Mouse (Mus musculus): ENCODE data around the gene Cbx3. TPM values are rescaled to one million over a fixed set of nuclear protein-coding genes. Genes with fewer than 3 reads are reported as not detected.

The Cbx3 gene
- polyA plus RNA-seq, 1 experiment from 2014 or later, result 719 TPM

DNA sequence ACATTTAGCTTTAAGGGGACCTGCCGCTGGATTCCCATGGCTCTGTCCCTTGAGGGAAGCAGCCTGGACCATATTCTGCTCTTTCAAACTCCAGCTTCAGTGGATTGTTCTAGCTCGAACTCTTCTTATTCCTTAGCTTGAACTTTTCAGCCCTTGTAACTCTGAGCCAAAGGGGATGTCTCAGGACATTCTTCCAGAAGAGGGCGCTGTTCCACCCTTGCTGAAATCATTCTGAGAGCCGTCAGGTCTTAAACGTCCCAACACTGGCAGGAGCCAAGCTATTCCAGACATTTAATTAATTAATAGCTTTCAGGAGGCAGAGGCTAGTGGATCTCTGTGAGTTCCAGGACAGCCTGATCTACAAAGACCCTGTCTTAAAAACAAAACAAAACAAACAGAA, 39.9 kb downstream of the Cbx3 start:
- Histone ChIP-seq H3K27me3 (no peaks in the 10 kb centered on the region), H3K36me3 (replicated peaks) (no peaks in the 10 kb centered on the region), H3K27ac (no peak overlapping the region), H3K9ac (no peak overlapping the region), H3K4me2 (no peak overlapping the region), H3K9me3 (no peaks in the 10 kb centered on the region), H3K4me1 (0 out of 2 replicates have a peak, but pooled peaks cover 5% of the 10 kb centered on the region), H3K4me3 (replicated peaks) (no peak overlapping the region)
- 38% methylated on average over 5 of the region's 5 CpGs for WGBS
- ATAC-seq (ENCODE audit: low FRiP score), result no peak

DNA sequence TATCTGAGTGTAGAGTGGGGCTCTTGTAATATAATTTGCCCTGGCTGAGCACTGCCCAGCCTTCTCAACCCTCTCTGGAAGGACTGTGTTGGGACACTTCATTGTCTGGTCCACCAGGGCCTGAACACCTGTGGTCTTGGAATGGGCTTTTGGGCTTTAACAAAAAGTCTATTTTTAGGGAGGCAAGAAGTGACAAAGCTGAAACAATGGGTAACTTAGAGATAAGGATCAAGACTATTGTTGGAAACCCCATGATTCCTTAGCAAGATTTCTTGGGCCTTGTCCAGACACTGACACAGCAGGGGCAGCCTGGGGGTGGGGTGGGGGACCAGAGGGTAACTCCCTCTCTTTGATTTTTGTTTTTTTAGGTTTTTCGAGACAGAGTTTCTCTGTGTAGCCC, 40.8 kb downstream of the Cbx3 start:
- ATAC-seq (ENCODE audit: low FRiP score), result no peak
- H3K4me3 ChIP-seq (replicated peaks), result no peak overlapping the region
- H3K27me3 ChIP-seq, result no peaks in the 10 kb centered on the region
- no peaks in the 10 kb centered on the region for H3K36me3 ChIP-seq (replicated peaks)
- no peak overlapping the region for H3K4me2 ChIP-seq
- 0 out of 2 replicates have a peak, but pooled peaks cover 5% of the 10 kb centered on the region for H3K4me1 ChIP-seq
- WGBS, result 61% methylated on average over 1 of the region's 1 CpGs
- H3K9ac ChIP-seq, result no peak overlapping the region
- no peak overlapping the region for H3K27ac ChIP-seq
- no peaks in the 10 kb centered on the region for H3K9me3 ChIP-seq

DNA sequence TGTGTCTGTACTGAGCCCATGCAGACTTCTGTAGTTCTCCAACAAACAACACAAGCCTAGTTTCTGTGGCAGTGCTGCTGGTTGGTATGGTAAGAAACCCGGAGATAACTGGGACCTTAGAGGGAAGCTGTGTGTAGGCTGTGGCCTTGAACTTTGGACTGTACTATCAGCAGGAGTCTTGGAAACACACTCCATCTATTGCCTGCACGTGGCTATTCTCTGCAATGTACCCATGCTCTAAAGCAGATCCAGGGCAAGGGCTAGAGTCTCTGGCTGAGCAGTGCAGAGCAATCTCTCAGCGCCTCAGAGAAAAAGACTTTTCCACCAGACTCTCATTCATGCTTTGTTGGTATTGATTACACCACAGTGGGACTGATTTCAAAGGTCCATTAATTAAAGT, 43.6 kb downstream of the Cbx3 start:
- no peaks in the 10 kb centered on the region for H3K27me3 ChIP-seq
- H3K4me2 ChIP-seq, result no peak overlapping the region
- 0 out of 2 replicates have a peak, but pooled peaks cover 3% of the 10 kb centered on the region for H3K4me1 ChIP-seq
- ATAC-seq (ENCODE audit: low FRiP score), result no peak
- no peaks in the 10 kb centered on the region for H3K9me3 ChIP-seq
- H3K9ac ChIP-seq, result no peak overlapping the region
- WGBS, result 81% methylated on average over 3 of the region's 3 CpGs
- no peak overlapping the region for H3K27ac ChIP-seq
- H3K4me3 ChIP-seq (replicated peaks), result no peak overlapping the region
- H3K36me3 ChIP-seq (replicated peaks), result no peaks in the 10 kb centered on the region

DNA sequence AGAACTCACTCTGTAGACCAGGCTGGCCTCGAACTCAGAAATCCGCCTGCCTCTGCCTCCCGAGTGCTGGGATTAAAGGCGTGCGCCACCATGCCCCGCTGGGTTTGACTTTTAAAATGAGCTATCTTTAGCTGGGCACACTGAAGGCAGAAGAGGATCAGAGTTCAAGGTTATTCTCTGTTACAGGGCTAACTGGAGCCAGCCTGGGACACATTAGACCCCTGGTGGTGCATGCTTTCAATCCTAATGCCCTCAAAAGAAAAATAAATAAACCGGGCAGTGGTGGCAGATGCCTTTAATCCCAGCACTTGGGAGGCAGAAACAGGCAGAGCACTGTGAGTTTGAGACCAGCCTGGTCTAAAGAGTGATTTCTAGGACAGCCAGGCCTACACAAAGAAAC, 44.7 kb downstream of the Cbx3 start:
- 94% methylated on average over 7 of the region's 7 CpGs for WGBS

DNA sequence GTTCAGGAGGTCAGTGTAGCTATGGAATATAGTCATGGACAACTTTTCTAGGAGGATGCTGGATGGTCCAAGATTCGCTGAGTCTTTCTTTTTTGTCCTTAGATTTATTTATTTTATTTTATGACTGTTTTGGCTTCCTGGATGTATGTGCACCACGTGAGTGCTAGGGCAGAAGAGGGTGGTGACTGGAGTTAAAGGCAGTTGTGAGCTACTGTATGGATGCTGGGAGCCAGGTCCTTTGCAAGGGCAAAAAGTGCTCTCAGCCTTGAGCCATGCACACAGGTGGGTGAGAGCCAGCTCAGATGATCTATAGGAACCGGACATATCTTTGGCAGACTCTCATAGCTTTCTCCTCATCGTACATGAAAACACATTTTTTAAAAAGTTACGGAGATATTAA, 53.1 kb downstream of the Cbx3 start:
- H3K27ac ChIP-seq, result no peak overlapping the region
- WGBS, result 26% methylated on average over 5 of the region's 5 CpGs
- no peaks in the 10 kb centered on the region for H3K36me3 ChIP-seq (replicated peaks)
- peak overlapping the region; percentile 79 for H3K4me3 ChIP-seq (replicated peaks)
- peaks cover 14% of the 10 kb centered on the region for H3K4me1 ChIP-seq
- no peaks in the 10 kb centered on the region for H3K27me3 ChIP-seq
- peak overlapping the region; percentile 68 for H3K4me2 ChIP-seq
- no peaks in the 10 kb centered on the region for H3K9me3 ChIP-seq
- peak overlapping the region; percentile 81 for H3K9ac ChIP-seq
- ATAC-seq (ENCODE audit: low FRiP score), result 0 out of 2 replicates have a peak, but pooled peaks have one; percentile 34

More for the DNA sequence above, 44.7 kb downstream of the Cbx3 start:
- ATAC-seq (ENCODE audit: low FRiP score), result no peak
- H3K9me3 ChIP-seq, result no peaks in the 10 kb centered on the region
- no peak overlapping the region for H3K4me3 ChIP-seq (replicated peaks)
- no peaks in the 10 kb centered on the region for H3K27me3 ChIP-seq
- no peaks in the 10 kb centered on the region for H3K4me1 ChIP-seq
- H3K27ac ChIP-seq, result no peak overlapping the region
- no peak overlapping the region for H3K4me2 ChIP-seq
- no peak overlapping the region for H3K9ac ChIP-seq
- no peaks in the 10 kb centered on the region for H3K36me3 ChIP-seq (replicated peaks)

DNA sequence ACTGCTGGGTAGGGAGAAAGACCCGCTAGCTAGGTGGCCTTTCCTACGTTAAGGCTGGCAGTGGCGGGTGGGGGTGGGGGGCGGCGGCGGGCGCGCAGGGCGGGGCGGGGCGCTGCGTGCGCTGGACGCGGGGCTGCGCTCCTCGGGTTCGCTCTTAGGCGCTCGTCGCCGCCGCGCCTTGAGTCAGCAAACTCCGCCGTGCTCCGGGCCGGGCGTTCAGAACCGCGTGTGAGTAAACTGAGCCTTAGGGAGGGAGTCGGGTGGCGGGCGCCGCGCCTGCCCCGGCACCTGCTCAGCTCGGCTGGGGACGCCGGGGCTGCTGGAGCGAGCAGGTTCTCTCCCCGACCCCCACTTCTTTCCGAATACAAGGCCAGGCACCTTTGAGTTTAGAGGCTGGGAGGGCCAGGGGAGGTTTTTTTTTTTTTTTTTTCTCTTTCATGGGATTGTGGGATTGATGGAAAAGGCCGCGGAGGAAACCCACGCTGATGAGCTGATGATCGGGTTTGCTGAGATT, 53.7 kb downstream of the Cbx3 start, which contains the start of gene Snx10:
TSS of gene Snx10 (plus strand) at position 95 of the 514 bp plus-strand sequence.
- Histone ChIP-seq H3K36me3 (replicated peaks) (no peaks in the 10 kb centered on the region), H3K4me1 (peaks cover 17% of the 10 kb centered on the region), H3K9ac (peak within 1 kb of the TSS; percentile 81), H3K9me3 (no peaks in the 10 kb centered on the region), H3K27me3 (no peaks in the 10 kb centered on the region), H3K4me2 (peak within 1 kb of the TSS; percentile 68), H3K27ac (peak within 1 kb of the TSS; percentile 78), H3K4me3 (replicated peaks) (peak within 1 kb of the TSS; percentile 79)
- peak; percentile 78 for ATAC-seq (ENCODE audit: low FRiP score)
- WGBS, result under 1% methylated on average over 47 of the region's 47 CpGs

DNA sequence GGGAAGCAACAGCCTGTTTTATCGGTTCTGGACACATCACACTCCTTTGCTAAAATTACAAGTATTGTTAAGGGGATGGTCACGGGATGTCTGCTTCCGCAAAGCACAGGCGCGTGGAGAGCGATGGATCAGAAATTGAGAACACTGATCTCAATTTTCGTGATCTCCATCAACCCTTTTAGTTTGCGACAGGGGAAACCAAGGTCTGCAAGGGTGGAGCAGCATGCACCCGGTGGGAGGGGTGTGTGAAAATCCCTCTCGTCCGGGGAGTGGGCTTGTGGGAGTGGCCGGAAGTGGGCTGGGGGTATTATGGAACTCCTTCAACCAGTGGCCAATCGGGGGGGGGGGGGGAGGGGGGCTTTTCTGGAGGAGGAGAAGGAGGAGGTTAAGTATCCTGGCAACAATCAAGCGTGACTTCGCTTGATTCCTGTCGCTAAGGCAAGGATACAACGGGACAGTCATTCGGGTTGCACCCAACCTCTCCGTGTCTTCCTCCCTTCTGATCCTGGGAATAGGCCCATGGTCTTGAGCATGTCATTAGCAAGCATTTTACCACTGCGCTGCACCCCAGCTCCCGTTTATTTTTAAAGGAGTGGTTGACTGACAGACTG, 54.3 kb downstream of the Cbx3 start:
- Histone ChIP-seq H3K4me1 (peaks cover 23% of the 10 kb centered on the region), H3K4me3 (replicated peaks) (peak overlapping the region; percentile 79), H3K4me2 (peak overlapping the region; percentile 68), H3K9ac (peak overlapping the region; percentile 81), H3K27me3 (no peaks in the 10 kb centered on the region), H3K36me3 (replicated peaks) (no peaks in the 10 kb centered on the region), H3K27ac (peak overlapping the region; percentile 78; the same call in 1 of the 2 replicates), H3K9me3 (no peaks in the 10 kb centered on the region)
- ATAC-seq (ENCODE audit: low FRiP score), result peak; percentile 86
- 2% methylated on average over 21 of the region's 21 CpGs for WGBS

DNA sequence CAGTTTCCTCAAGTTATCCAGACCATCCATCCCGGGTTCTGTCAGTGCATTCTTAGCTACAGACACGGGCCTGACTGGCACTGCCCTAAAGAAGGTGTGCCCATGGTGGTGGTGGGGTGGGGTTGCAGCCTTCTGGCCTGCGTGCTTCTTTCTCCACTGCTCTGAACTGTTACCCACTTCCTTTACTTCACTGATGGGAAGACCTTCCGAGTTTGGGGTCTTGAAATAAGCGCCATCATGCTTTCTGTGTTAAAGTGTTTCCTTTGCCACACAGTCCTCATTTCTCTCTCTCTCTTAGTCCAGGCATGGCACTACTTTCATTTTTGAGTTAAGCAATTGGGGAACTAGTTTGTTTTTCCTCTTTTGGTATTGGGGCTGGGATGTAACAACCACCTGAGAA, 54.8 kb downstream of the Cbx3 start:
- Histone ChIP-seq H3K9me3 (no peaks in the 10 kb centered on the region), H3K4me1 (peaks cover 27% of the 10 kb centered on the region), H3K36me3 (replicated peaks) (no peaks in the 10 kb centered on the region), H3K9ac (peak overlapping the region; percentile 81), H3K4me3 (replicated peaks) (peak overlapping the region; percentile 79), H3K27ac (peak overlapping the region; percentile 78; the same call in 1 of the 2 replicates), H3K4me2 (peak overlapping the region; percentile 68), H3K27me3 (no peaks in the 10 kb centered on the region)
- peak; percentile 40 for ATAC-seq (ENCODE audit: low FRiP score)
- 52% methylated on average over 5 of the region's 5 CpGs for WGBS

DNA sequence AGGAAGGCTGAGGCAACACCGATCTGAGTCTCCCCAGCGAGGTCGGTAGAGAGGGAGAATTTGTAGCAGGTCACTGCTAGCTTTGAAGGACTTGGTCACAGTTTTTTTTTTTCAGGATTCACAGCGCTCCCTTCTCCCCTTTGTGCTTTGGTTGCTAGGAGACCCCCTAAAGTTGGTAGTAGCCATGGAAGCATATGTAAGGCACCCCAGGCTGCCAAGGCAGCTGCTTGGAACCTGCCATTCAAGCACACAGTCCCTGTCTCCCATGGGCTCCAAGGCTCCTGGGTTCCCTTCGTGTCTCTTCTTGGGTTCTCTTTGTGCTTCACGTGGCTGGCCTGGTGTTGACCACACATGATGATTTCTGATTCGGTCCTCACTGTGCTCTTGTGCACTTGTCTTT, 59.3 kb downstream of the Cbx3 start:
- WGBS, result 51% methylated on average over 7 of the region's 7 CpGs
- H3K36me3 ChIP-seq (replicated peaks), result no peaks in the 10 kb centered on the region; the same call in 1 of the 2 replicates
- H3K4me2 ChIP-seq, result no peak overlapping the region
- no peak overlapping the region; the same call in 1 of the 2 replicates for H3K9ac ChIP-seq
- H3K27me3 ChIP-seq, result no peaks in the 10 kb centered on the region
- H3K27ac ChIP-seq, result no peak overlapping the region
- ATAC-seq (ENCODE audit: low FRiP score), result no peak
- H3K4me3 ChIP-seq (replicated peaks), result no peak overlapping the region
- peaks cover 27% of the 10 kb centered on the region for H3K4me1 ChIP-seq
- H3K9me3 ChIP-seq, result no peaks in the 10 kb centered on the region

Other genes starting within 250 kb of the Cbx3 start
- 2.2 and 2.3 TPM in 2 replicates for gene Nfe2l3, start 37.7 kb upstream of the Cbx3 start, polyA plus RNA-seq (2016; fragmentation: Nextera tagmentation; extraction: Ambion mirVana)
- gene Hnrnpa2b1, start 466 bp upstream of the Cbx3 start, polyA plus RNA-seq (2016; fragmentation: Nextera tagmentation; extraction: Ambion mirVana), result 2,862 and 3,130 TPM in 2 replicates
- gene Snx10, start 53.5 kb downstream of the Cbx3 start, polyA plus RNA-seq (2016; fragmentation: Nextera tagmentation; extraction: Ambion mirVana), result 39.8 and 40.2 TPM in 2 replicates

Data from forebrain, embryonic 12.5 days (tissue).